Mouse (Mus musculus) liver, embryonic 14.5 days (tissue): ENCODE measurements around the gene Hinfp. TPM values are rescaled to one million over a fixed set of nuclear protein-coding genes. Genes with fewer than 3 reads are reported as not detected.

Experiments
- ATAC-seq: fragments of 200-750 bp; cut with Nextera tagmentation; 2 replicates; pipeline ENCODE4 v1.8.0; 2017; ENCODE audit warnings: moderate number of reproducible peaks, mild to moderate bottlenecking, moderate library complexity; ENCODE audit not compliant: insufficient read depth
- DNase-seq, 3 experiments: peaks; one replicate each; pipeline ENCODE4 v3.0.0-alpha.2; 2012 to 2013; ENCODE audit warnings: low read depth in 3 of 3, low spot score in 3 of 3
- H3K27ac ChIP-seq: fragments of 300-500 bp; sonication (generic); 2 replicates; pipeline ENCODE4 v1.5.1; 2014; ENCODE audit warnings: moderate library complexity, mild to moderate bottlenecking, control low read depth, inconsistent platforms
- H3K27me3 ChIP-seq: fragments of 300-500 bp; sonication (generic); 2 replicates; pipeline ENCODE4 v1.6.1; 2014; ENCODE audit warnings: mild to moderate bottlenecking, low read length, moderate library complexity; ENCODE audit not compliant: control insufficient read depth, insufficient read depth
- H3K36me3 ChIP-seq: fragments of 300-500 bp; sonication (generic); replicated peaks from 2 replicates; pipeline ENCODE4 v1.6.1; 2014; ENCODE audit warnings: low read depth; ENCODE audit not compliant: control insufficient read depth, insufficient read depth
- H3K4me1 ChIP-seq, 2 experiments: fragments of 200-500 bp in 1 of 2; fragments of 300-500 bp in 1 of 2; sonication (generic) in 1 of 2; replicated peaks; 2 replicates each; pipeline ENCODE4 v1.6.1; 2012 to 2014; ENCODE audit warnings: antibody characterized with exemption in 1 of 2, inconsistent platforms in 1 of 2, low read length in 1 of 2; ENCODE audit not compliant: control insufficient read depth in 2 of 2, insufficient read depth in 2 of 2
- H3K4me2 ChIP-seq: fragments of 300-500 bp; sonication (generic); 2 replicates; pipeline ENCODE4 v1.6.1; 2014; ENCODE audit warnings: low read depth, mild to moderate bottlenecking, control low read depth, moderate library complexity
- H3K4me3 ChIP-seq, 2 experiments: fragments of 200-500 bp in 1 of 2; fragments of 300-500 bp in 1 of 2; sonication (generic) in 1 of 2; 2 replicates each; pipeline ENCODE4 v1.5.1; 2012 to 2014; ENCODE audit warnings: low read depth in 2 of 2, low read length in 2 of 2, mild to moderate bottlenecking in 2 of 2, control low read depth in 1 of 2, inconsistent platforms in 1 of 2, moderate library complexity in 1 of 2; ENCODE audit not compliant: insufficient read depth in 1 of 2
- H3K9ac ChIP-seq: fragments of 300-500 bp; sonication (generic); replicated peaks from 2 replicates; pipeline ENCODE4 v1.6.1; 2014; ENCODE audit warnings: mild to moderate bottlenecking, control low read depth, moderate library complexity
- H3K9me3 ChIP-seq: fragments of 300-500 bp; sonication (generic); 2 replicates; pipeline ENCODE4 v1.6.1; 2016; ENCODE audit warnings: low read length, mixed read lengths; ENCODE audit not compliant: control insufficient read depth
- CTCF ChIP-seq: IDR thresholded peaks from 2 replicates; pipeline ENCODE4 v1.5.1; 2016; ENCODE audit warnings: antibody characterized with exemption, low read depth, control low read depth
- EP300 ChIP-seq: IDR thresholded peaks from 2 replicates; pipeline ENCODE4 v1.6.1; 2016; ENCODE audit warnings: antibody characterized with exemption, low read depth
- WGBS: fragments of 180-500 bp; shearing (Covaris S2); extraction: QIAGEN DNeasy Blood & Tissue Kit; methylation state at CpG from one replicate; pipeline ENCODE4 v1.1.7; 2014; ENCODE audit not compliant: insufficient replicate concordance; 5-methylcytosine and 5-hydroxymethylcytosine counted together
- polyA plus RNA-seq, 2 experiments: library from polyadenylated mRNA; depleted of rRNA in 1 of 2; stranded (reverse) in 1 of 2; unstranded in 1 of 2; fragments of >200 nt; fragmentation: Nextera tagmentation in 1 of 2; extraction: Ambion mirVana in 1 of 2; gene quantifications; 2 replicates each; pipeline versions ENCODE4 v1.2.1 to v1.2.3; 2012 to 2014

The Hinfp gene
- polyA plus RNA-seq, 2 experiments, result 8.3 to 13.8 TPM

DNA sequence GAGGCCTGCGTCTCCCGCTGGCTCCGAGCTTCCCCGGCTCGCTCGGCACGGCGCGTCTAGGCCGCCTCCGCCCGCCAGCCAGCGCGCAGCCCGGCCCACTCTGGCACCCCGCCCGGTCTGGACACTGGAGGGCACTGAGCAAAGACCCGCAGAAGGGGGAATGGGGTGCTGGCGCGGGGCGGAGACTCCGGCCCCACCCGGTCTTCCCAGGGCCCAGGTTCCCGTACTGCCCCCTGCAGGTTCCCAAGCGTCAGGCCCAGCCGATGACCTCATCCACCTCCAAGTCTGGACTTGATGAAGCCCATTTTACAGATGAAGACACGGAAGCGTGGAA, 37.5 kb downstream of the Hinfp start:
- Histone ChIP-seq H3K27me3 (no peaks in the 10 kb centered on the region), H3K9ac (peak overlapping the region; percentile 75), H3K4me1 (peaks cover 3 to 18% of the 10 kb centered on the region in 2 experiments; a peak in 2 of 4 replicates), H3K9me3 (no peaks in the 10 kb centered on the region), H3K36me3 (peaks cover 3% of the 10 kb centered on the region; the same call in 1 of the 2 replicates), H3K4me3 (peak overlapping the region; percentile 45 to 59), H3K27ac (peak overlapping the region; percentile 3; the same call in 1 of the 2 replicates), H3K4me2 (peak overlapping the region; percentile 72)
- DNase-seq (peak in 1 of 3 experiments; percentile 85), ATAC-seq (peak; percentile 86)
- WGBS, result 1% methylated on average over 28 of the region's 28 CpGs
- TF ChIP-seq CTCF, result peak; percentile 87
- TF ChIP-seq EP300, result no peak

DNA sequence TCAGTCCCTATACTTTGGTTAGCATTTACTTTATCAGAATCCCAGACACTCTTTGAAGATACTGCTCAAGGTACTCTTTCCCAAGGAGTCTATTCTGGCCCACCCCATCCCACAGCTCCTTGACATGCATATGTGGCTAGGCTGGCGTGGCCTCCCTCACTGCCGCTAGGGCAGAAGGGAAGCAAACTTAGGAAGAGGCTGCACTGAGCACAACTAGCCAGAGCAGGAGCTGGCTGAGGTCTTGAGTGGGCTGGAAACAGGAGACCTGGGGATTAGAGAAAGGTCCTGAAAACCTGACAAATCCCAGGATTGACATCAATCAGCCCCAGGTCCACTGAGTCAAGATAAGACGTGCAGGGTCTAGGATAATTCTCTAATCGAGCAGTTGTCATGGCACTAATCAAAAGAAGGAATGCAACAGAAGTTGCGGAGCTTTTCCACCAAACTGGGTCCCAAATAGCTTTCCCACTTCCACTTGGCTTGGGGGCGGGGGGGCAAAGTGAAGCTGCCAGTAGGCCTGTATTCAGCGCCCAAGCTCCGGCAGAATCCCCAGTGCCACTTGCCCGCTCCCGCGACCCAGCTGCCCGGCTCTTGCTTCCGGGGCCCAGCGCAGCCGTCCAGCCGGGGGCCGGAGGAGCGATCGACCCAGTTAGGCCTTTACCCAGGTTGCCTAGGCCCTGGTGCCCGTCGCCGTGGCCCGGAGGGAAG, 38.0 kb downstream of the Hinfp start:
- DNase-seq (no peak), ATAC-seq (no peak)
- H3K36me3 ChIP-seq, result no peaks in the 10 kb centered on the region
- peak overlapping the region; percentile 75 for H3K9ac ChIP-seq
- peak overlapping the region; percentile 72 for H3K4me2 ChIP-seq
- H3K4me3 ChIP-seq, result peak overlapping the region; percentile 45 to 59
- H3K27ac ChIP-seq, result peak overlapping the region; percentile 3; the same call in 1 of the 2 replicates
- H3K9me3 ChIP-seq, result no peaks in the 10 kb centered on the region
- peaks cover 3 to 18% of the 10 kb centered on the region in 2 experiments; a peak in 2 of 4 replicates for H3K4me1 ChIP-seq
- no peaks in the 10 kb centered on the region for H3K27me3 ChIP-seq
- WGBS, result 9% methylated on average over 23 of the region's 23 CpGs
- TF ChIP-seq CTCF (peak; percentile 41), EP300 (no peak)

DNA sequence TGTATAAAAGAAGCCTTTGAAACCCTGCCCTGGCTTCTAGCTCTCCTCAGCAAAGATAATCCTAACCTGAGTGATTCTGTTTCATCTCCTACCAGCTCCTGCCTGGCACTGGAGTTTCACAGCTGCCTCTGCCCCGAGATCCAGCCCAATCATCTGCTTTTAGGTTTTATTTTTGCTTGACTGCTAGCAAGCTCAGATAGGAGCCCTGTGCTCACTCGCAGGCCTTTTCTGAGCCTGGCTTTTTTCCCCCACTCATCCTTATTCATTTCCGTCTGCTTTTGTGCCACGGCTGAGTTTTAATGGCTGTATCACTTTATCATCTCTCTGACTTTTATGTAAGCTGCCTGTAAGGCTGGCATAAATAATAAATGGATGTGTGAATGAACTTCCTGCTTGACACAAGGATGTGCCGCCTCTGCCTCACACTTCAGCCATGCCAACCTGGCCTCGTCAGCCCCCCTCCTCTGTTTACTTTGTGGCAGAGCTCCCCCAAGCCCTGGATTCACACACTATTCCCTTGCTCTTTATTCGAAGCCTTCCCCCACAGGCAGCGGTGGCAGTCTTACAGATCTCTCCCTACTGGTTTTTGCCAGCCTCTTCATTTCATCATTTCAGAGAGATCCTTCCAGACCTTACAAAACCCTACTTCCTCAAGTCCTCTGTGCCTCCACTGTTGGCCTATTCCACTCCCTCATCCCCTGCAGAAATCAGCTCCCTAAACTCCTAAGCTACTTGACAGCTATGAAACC, 38.8 kb downstream of the Hinfp start:
- H3K9ac ChIP-seq, result no peak overlapping the region
- H3K4me1 ChIP-seq, result peaks cover 3 to 18% of the 10 kb centered on the region in 2 experiments; a peak in 2 of 4 replicates
- TF ChIP-seq EP300 (no peak), CTCF (no peak)
- ATAC-seq (no peak), DNase-seq (no peak)
- WGBS, result 62% methylated on average over 8 of the region's 8 CpGs
- no peaks in the 10 kb centered on the region for H3K36me3 ChIP-seq
- no peak overlapping the region; the same call in 1 of the 2 replicates for H3K4me2 ChIP-seq
- H3K27ac ChIP-seq, result no peak overlapping the region
- no peaks in the 10 kb centered on the region for H3K9me3 ChIP-seq
- H3K27me3 ChIP-seq, result no peaks in the 10 kb centered on the region
- H3K4me3 ChIP-seq, result no peak overlapping the region

DNA sequence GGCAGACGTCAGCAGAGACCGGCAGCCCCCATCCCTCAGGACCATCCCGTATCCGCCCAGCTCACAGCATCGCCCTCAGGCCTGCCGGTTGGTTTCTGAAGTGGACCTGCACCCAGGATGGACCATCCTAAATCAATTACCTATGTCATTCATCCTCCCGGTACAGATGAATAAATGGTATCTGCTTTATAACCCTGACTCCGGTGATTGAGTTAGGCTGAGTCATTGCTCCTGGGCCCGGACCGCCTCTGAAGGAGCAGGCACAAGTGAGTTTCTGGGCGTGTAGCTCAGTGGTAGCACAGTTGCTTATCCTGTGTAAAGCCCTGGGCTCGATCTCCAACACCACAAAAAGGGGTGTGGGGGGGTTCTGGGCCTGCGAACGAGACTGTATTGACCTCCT, 44.1 kb downstream of the Hinfp start:
- no peak for ATAC-seq
- Histone ChIP-seq H3K27me3 (no peaks in the 10 kb centered on the region), H3K36me3 (no peaks in the 10 kb centered on the region), H3K9ac (no peak overlapping the region), H3K27ac (no peak overlapping the region), H3K4me3 (no peak overlapping the region), H3K4me2 (no peak overlapping the region), H3K9me3 (no peaks in the 10 kb centered on the region), H3K4me1 (0 out of 4 replicates have a peak, but pooled peaks cover 0 to 3% of the 10 kb centered on the region in 2 experiments)
- no peak for DNase-seq
- TF ChIP-seq CTCF (no peak), EP300 (no peak)
- WGBS, result 70% methylated on average over 14 of the region's 14 CpGs

DNA sequence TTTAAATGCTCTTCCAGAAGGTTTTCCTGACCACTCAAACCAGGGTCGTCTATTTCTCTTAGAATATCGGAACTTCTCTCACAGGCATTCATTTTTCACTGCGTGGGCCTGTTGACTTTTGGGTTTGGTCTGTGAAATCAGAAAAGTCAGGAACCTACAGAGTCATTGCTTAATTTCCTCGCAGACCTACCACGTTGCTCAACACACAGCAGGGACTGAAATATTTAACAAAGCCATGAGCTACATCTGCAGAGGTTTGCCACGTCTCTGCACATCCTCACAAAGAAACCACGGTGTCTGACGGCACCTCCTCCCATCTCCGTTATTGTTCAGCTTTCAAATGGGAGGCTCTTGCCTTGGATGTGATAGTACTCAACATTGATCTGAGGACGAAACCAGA, 46.5 kb downstream of the Hinfp start:
- H3K4me2 ChIP-seq, result no peak overlapping the region
- TF ChIP-seq CTCF (no peak), EP300 (no peak)
- 54% methylated on average over 10 of the region's 10 CpGs for WGBS
- no peaks in the 10 kb centered on the region for H3K36me3 ChIP-seq
- no peak overlapping the region for H3K9ac ChIP-seq
- H3K4me1 ChIP-seq, result no peaks in the 10 kb centered on the region
- H3K27me3 ChIP-seq, result no peaks in the 10 kb centered on the region
- H3K4me3 ChIP-seq, result no peak overlapping the region
- no peak overlapping the region for H3K27ac ChIP-seq
- DNase-seq, result no peak
- no peaks in the 10 kb centered on the region for H3K9me3 ChIP-seq
- ATAC-seq, result no peak
